Mouse (Mus musculus) stomach, adult 2 months (tissue): ENCODE measurements around the gene Avp. TPM values are rescaled to one million over a fixed set of nuclear protein-coding genes. Genes with fewer than 3 reads are reported as not detected.

ENCODE experiments used
- polyA plus RNA-seq: library from polyadenylated mRNA; depleted of rRNA; stranded (reverse); fragments of >200 nt; gene quantifications from 2 replicates; pipeline ENCODE4 v1.2.3, GENCODE M21; 2012; rRNA removed

Avp gene
- polyA plus RNA-seq, result 0.20 and 0.54 TPM in 2 replicates

GRCm38 (mm10) chr2:130582552-130582951, at the start of gene Avp:
Gene Avp, minus strand, starts transcription at chr2:130582554.

GRCm38 (mm10) chr2:130629839-130630203, 47.5 kb upstream of the Avp start, which contains the start of the genes Fastkd5 and Ubox5:
Gene Fastkd5, minus strand, starts transcription at chr2:130630027.
Gene Ubox5, minus strand, starts transcription at chr2:130630038.

GRCm38 (mm10) chr2:130575873-130576272, 6.5 kb downstream of the Avp start, which contains the start of gene Oxt:
Gene Oxt, plus strand, starts transcription at chr2:130576173.

GRCm38 (mm10) chr2:130563212-130564055, 18.9 kb downstream of the Avp start, which contains the start of gene Mrps26:
Gene Mrps26, plus strand, starts transcription at chr2:130563742.

Other genes with a start within 250 kb of the Avp start
- 2.8 and 2.9 TPM in 2 replicates for gene Cpxm1, start 185.0 kb downstream of the Avp start, polyA plus RNA-seq
- gene Gm28372, start 177.3 kb downstream of the Avp start, polyA plus RNA-seq, result not detected in 2 replicates
- gene 1700020A23Rik, start 177.3 kb downstream of the Avp start, polyA plus RNA-seq, result not detected in 2 replicates
- not detected in 2 replicates for gene Tmem239, start 176.1 kb downstream of the Avp start, polyA plus RNA-seq
- gene Vps16, start 158.2 kb downstream of the Avp start, polyA plus RNA-seq, result 16.4 and 21.5 TPM in 2 replicates
- 9.5 and 9.6 TPM in 2 replicates for gene Pced1a, start 157.9 kb downstream of the Avp start, polyA plus RNA-seq
- 18.1 and 19.6 TPM in 2 replicates for gene Ptpra, start 132.3 kb downstream of the Avp start, polyA plus RNA-seq
- gene Mrps26, start 18.8 kb downstream of the Avp start, polyA plus RNA-seq, result 41.4 and 106 TPM in 2 replicates
- 0.40 TPM in 1 of 2 replicates, not detected in the other for gene Oxt, start 6.4 kb downstream of the Avp start, polyA plus RNA-seq
- gene Fastkd5, start 47.5 kb upstream of the Avp start, polyA plus RNA-seq, result 0.11 and 0.21 TPM in 2 replicates
- 2.5 TPM in 2 replicates for gene Ubox5, start 47.5 kb upstream of the Avp start, polyA plus RNA-seq
- gene Lzts3, start 60.2 kb upstream of the Avp start, polyA plus RNA-seq, result 10.8 and 10.9 TPM in 2 replicates
- gene Ddrgk1, start 82.1 kb upstream of the Avp start, polyA plus RNA-seq, result 52.1 and 70.8 TPM in 2 replicates
- gene Itpa, start 85.1 kb upstream of the Avp start, polyA plus RNA-seq, result 15.1 and 16.4 TPM in 2 replicates
- 0.46 and 0.56 TPM in 2 replicates for gene Slc4a11, start 115.0 kb upstream of the Avp start, polyA plus RNA-seq